Mouse (Mus musculus) liver, postnatal 0 days (tissue): Measurements from ENCODE around the gene Pank1. TPM values are rescaled to one million over a fixed set of nuclear protein-coding genes. Genes with fewer than 3 reads are reported as not detected.

Experiments
- ATAC-seq: fragments of 200-750 bp; cut with Nextera tagmentation; 2 replicates; pipeline ENCODE4 v1.8.0; 2017; ENCODE audit warnings: mild to moderate bottlenecking, moderate library complexity
- DNase-seq: peaks from one replicate; pipeline ENCODE4 v3.0.0-alpha.2; 2016
- H3K27ac ChIP-seq: fragments of 300-500 bp; sonication (generic); 2 replicates; pipeline ENCODE4 v1.5.1; 2014; ENCODE audit warnings: antibody characterized with exemption, moderate library complexity, mild to moderate bottlenecking, low read depth
- H3K27me3 ChIP-seq: fragments of 300-500 bp; sonication (generic); 2 replicates; pipeline ENCODE4 v1.6.1; 2014; ENCODE audit warnings: low read length, control low read depth, mixed read lengths; ENCODE audit not compliant: insufficient read depth
- H3K36me3 ChIP-seq: fragments of 300-500 bp; sonication (generic); replicated peaks from 2 replicates; pipeline ENCODE4 v1.6.1; 2014; ENCODE audit warnings: mild to moderate bottlenecking, control low read depth, low read length, moderate library complexity, mixed read lengths; ENCODE audit not compliant: insufficient read depth
- H3K4me1 ChIP-seq: fragments of 300-500 bp; sonication (generic); 2 replicates; pipeline ENCODE4 v1.6.1; 2014; ENCODE audit warnings: antibody characterized with exemption, mild to moderate bottlenecking, control low read depth; ENCODE audit not compliant: insufficient read depth
- H3K4me2 ChIP-seq: fragments of 300-500 bp; sonication (generic); 2 replicates; pipeline ENCODE4 v1.6.1; 2014; ENCODE audit warnings: low read depth, mild to moderate bottlenecking, low read length, moderate library complexity, mixed read lengths
- H3K4me3 ChIP-seq: fragments of 300-500 bp; sonication (generic); 2 replicates; pipeline ENCODE4 v1.5.1; 2014; ENCODE audit warnings: low read depth, low read length
- H3K9ac ChIP-seq: fragments of 300-500 bp; sonication (generic); replicated peaks from 2 replicates; pipeline ENCODE4 v1.6.1; 2014; ENCODE audit warnings: mild to moderate bottlenecking, moderate library complexity
- H3K9me3 ChIP-seq: fragments of 300-500 bp; sonication (generic); 2 replicates; pipeline ENCODE4 v1.6.1; 2016; ENCODE audit warnings: mild to moderate bottlenecking, control low read depth, low read length, mixed read lengths
- CTCF ChIP-seq: sonication (generic); IDR thresholded peaks from 2 replicates; pipeline ENCODE4 v1.5.1; 2016; ENCODE audit warnings: antibody characterized with exemption, low read depth
- EP300 ChIP-seq: IDR thresholded peaks from 2 replicates; pipeline ENCODE4 v1.6.1; 2016; ENCODE audit warnings: antibody characterized with exemption, low read depth, mild to moderate bottlenecking
- WGBS: fragments of 180-500 bp; shearing (Covaris S2); extraction: QIAGEN DNeasy Blood & Tissue Kit; methylation state at CpG from one replicate; pipeline ENCODE4 v1.1.7; 2014; ENCODE audit not compliant: insufficient replicate concordance; 5-methylcytosine and 5-hydroxymethylcytosine counted together
- polyA plus RNA-seq: library from polyadenylated mRNA; unstranded; fragments of >200 nt; fragmentation: Nextera tagmentation; extraction: Ambion mirVana; gene quantifications from 2 replicates; pipeline ENCODE4 v1.2.1, GENCODE M21; 2015

Gene Pank1
- 44.5 and 48.4 TPM in 2 replicates for polyA plus RNA-seq

DNA sequence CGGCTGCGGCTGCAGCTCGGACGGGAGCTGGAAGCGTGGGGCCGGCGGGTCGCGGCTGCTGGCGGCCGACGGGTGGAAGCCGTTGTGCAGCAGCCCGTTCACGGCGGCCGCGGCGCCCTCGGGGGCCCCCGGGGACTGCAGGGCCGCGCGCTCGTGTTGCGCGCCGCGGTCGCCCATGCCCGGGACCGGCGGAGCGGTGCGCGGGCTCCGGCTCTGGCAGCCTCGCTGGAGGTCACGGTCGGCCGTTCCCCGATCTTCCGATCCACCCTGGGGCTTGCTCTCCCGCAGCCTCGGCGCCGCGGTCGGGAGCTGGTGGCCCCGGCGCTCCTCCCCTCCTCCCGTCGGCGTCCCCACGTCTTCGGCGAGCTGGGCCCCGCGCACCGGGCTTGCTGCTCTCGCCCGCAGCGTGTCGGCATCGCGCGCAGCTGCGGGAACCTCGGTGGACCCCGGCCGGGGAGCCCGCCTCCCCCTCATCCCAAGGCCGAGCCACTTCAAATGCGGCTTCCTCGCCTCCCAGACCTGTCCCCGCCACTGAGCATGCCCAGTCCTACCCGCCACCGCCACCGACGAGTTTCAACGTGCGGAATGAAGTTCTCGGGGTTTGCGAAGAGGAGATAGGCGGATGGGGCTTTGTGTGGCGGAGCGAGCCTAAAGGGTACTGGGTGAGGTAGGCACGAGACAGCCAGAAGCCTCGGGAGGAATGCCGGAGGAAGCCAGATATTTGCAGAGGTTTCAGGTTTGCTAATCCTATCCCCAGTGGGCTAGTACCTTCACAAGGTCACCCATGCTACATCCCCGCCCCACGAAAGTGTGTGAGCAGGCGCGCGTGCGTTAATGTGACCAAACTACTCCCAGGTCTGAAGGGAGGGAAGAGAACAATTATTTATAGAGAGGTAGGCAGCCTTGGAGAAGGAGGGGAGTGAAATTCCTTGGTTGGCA lies at the start of gene Pank1:
TSS of gene Pank1 (minus strand) at position 853 of the 939 bp plus-strand sequence.
- H3K36me3 ChIP-seq = no peaks in the 10 kb centered on the region
- peaks cover 12% of the 10 kb centered on the region; the same call in 1 of the 2 replicates for H3K4me1 ChIP-seq
- no peaks in the 10 kb centered on the region for H3K27me3 ChIP-seq
- peak within 1 kb of the TSS; percentile 99 for H3K27ac ChIP-seq
- 1% methylated on average over 81 of the region's 96 CpGs for WGBS
- H3K9ac ChIP-seq = peak within 1 kb of the TSS; percentile 90
- peak within 1 kb of the TSS; percentile 94 for H3K4me2 ChIP-seq
- peak; percentile 70 for DNase-seq
- H3K4me3 ChIP-seq = peak within 1 kb of the TSS; percentile 89
- TF ChIP-seq CTCF (no peak), EP300 (no peak)
- ATAC-seq = peak; percentile 16
- H3K9me3 ChIP-seq = no peaks in the 10 kb centered on the region

DNA sequence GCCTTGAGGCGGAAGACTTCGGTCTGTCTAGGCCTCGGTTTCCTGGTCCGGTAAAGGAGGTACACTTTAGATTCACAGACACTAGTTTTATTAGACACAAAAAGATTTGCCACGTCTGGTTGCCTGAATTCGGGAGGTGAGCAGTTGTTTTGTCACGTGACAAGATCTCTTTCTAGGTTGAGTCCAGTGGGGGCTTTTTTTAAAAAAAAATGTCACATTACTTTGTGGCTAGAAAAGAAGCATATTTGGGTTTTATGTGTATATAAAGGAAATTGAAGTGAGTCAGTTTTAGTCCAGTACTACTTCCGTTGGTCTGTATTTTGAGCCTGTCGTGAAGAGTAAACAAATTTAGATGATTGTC lies 43.3 kb upstream of the Pank1 start:
- no peak for DNase-seq
- Histone ChIP-seq H3K9me3 (no peaks in the 10 kb centered on the region), H3K4me2 (peak overlapping the region; percentile 85), H3K27ac (no peak overlapping the region), H3K9ac (peak overlapping the region; percentile 62), H3K4me1 (no peaks in the 10 kb centered on the region; the same call in 1 of the 2 replicates), H3K27me3 (no peaks in the 10 kb centered on the region), H3K4me3 (peak overlapping the region; percentile 74), H3K36me3 (peaks cover 3% of the 10 kb centered on the region; the same call in 1 of the 2 replicates)
- TF ChIP-seq EP300 = no peak
- no peak for TF ChIP-seq CTCF
- WGBS = under 1% methylated on average over 9 of the region's 9 CpGs
- no peak for ATAC-seq

DNA sequence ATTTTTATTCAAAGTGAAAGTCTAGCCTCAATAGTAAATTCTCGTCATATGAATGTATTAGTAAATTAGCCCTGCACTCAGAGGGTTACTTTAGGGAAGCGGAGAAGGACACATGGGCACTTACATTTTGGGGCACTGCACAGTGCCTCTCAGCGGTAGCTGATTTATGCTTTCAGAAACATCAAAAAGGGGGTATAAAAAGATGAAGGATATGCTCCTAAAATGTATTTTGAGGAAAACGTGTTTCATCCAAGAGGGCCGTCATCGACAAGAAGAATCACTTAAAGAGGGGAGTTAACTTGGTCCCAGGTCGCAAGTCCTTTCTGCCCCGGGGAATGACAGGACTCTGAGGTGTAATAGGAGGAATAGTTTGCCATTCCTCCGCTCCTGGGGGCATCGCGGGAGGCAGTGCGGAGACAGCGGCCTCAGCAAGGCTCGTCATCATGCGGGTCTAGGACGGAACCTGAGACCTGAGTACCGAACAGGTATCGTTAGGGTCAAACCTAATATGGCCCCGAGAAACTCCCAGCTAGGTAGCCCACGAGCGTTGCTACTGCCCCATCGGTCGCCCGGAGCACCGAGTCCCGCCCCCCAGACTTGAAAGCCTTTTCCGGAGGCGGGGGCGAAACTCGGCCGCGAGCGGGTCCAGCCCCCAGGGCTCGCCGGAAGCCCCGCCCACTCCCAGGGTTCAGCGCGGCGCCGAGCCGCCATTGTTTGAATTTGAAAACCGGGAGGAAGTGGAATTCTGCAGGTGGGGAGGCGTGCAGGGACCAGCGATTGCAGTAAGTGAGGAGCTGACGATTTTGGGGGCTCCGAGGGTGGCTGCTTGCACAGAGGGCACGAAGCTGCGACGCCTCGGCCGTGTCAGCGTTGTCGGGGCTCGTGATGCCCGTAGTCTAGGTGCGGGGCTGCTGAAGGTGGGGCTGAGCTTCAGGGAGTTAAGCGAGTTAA lies 42.7 kb upstream of the Pank1 start, which contains the start of gene Kif20b:
TSS of gene Kif20b (plus strand) at position 710 of the 951 bp plus-strand sequence.
- ATAC-seq = peak; percentile 99
- H3K27me3 ChIP-seq = no peaks in the 10 kb centered on the region
- H3K36me3 ChIP-seq = peaks cover 3% of the 10 kb centered on the region; the same call in 1 of the 2 replicates
- peak; percentile 97 for DNase-seq
- peak within 1 kb of the TSS; percentile 74 for H3K4me3 ChIP-seq
- under 1% methylated on average over 55 of the region's 57 CpGs for WGBS
- peak within 1 kb of the TSS; percentile 85 for H3K4me2 ChIP-seq
- H3K27ac ChIP-seq = peak within 1 kb of the TSS; percentile 93
- no peaks in the 10 kb centered on the region for H3K9me3 ChIP-seq
- H3K9ac ChIP-seq = peak within 1 kb of the TSS; percentile 73
- no peaks in the 10 kb centered on the region; the same call in 1 of the 2 replicates for H3K4me1 ChIP-seq
- TF ChIP-seq EP300 (no peak), CTCF (peak; percentile 28; the same call in 1 of the 2 replicates)

DNA sequence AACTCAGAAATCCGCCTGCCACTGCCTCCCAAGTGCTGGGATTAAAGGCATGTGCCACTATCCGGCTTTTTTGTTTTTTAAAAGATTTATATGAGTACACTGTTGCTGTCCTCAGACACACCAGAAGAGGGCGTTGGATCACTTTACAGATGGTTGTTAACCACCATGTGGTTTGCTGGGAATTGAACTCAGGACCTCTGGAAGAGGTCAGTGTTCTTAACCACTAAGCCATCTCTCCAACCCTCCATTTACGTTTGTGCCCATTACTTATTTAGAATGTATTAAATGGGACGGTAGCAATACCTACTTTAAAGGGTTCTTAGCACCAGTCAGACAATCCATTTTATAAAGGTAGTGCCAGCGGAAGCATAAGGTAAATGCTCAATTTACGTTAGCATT lies 42.0 kb upstream of the Pank1 start:
- DNase-seq = peak; percentile 24

DNA sequence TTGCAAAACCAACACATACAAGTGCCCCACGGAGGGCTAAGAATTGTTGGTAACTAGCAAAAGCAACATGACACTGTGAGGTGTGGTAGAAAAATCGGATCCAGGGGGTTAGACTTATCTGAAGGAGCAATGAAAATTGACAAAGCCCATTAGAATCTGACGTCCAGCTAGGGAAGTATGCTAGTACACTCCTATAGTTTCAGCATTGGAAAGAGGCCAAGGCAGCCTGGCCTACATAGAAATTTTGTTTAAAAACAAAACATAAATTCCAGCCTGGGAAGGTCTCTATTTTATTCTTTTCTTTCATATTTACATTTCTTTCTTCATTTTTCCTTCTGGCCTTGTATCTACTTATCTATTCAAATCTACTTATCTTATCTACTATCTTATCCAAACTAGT lies 41.3 kb upstream of the Pank1 start:
- Histone ChIP-seq H3K27ac (no peak overlapping the region), H3K27me3 (no peaks in the 10 kb centered on the region), H3K4me2 (no peak overlapping the region), H3K9ac (no peak overlapping the region), H3K4me1 (no peaks in the 10 kb centered on the region; the same call in 1 of the 2 replicates), H3K36me3 (peaks cover 3% of the 10 kb centered on the region; the same call in 1 of the 2 replicates), H3K4me3 (no peak overlapping the region), H3K9me3 (no peaks in the 10 kb centered on the region)
- ATAC-seq = no peak
- DNase-seq = no peak
- TF ChIP-seq EP300 = no peak
- no peak for TF ChIP-seq CTCF
- WGBS = 74% methylated on average over 3 of the region's 3 CpGs

More for the DNA sequence above, 42.0 kb upstream of the Pank1 start:
- WGBS = 21% methylated on average over 7 of the region's 7 CpGs
- Histone ChIP-seq H3K27me3 (no peaks in the 10 kb centered on the region), H3K4me3 (peak overlapping the region; percentile 74), H3K4me2 (peak overlapping the region; percentile 85), H3K36me3 (peaks cover 3% of the 10 kb centered on the region; the same call in 1 of the 2 replicates), H3K9ac (peak overlapping the region; percentile 73), H3K9me3 (no peaks in the 10 kb centered on the region), H3K27ac (peak overlapping the region; percentile 93), H3K4me1 (no peaks in the 10 kb centered on the region; the same call in 1 of the 2 replicates)
- no peak for TF ChIP-seq EP300
- TF ChIP-seq CTCF = peak; percentile 50
- ATAC-seq = no peak
